Mouse (Mus musculus) telencephalon, adult 2 months (tissue): Measurements from ENCODE around the gene Ccdc34.
"Not testable (repeated sequence)": the region's sequence is repeated elsewhere in the genome, so short reads cannot be mapped to it uniquely, and the experiment has no call there.

Source experiments
- DNase-seq: peaks from one replicate; pipeline ENCODE4 v3.0.0-alpha.2; 2011; ENCODE audit warnings: low read depth, low spot score

Ccdc34 gene

GRCm38 (mm10) chr2:110077655-110078054, 60.0 kb downstream of the Ccdc34 start:
- no peak for DNase-seq

DNA sequence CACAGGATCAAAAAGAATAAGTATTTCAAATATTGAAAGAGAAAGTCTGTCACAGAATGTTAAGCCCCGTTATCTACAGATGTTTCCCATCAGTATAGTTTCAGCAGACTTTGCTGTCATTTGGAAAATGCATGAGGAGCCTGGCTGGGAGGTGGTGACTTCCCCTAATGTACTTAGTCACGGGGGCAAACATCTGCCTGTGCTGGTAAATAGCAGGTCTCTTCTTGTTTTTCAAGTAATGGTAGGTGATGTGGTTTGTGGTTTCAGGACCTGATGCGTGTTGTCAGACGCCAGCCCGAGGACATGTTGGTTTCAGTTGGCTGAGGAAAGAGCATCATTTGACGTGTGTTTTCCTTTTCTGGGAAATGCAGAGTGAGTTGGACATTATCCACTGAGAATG, 62.9 kb downstream of the Ccdc34 start:
- DNase-seq, result no peak

- no peak for DNase-seq
Measured at GRCm38 (mm10) chr2:110082975-110083374, 65.4 kb downstream of the Ccdc34 start.

- DNase-seq, result no peak
Measured at GRCm38 (mm10) chr2:110085701-110086143, 68.1 kb downstream of the Ccdc34 start.

GRCm38 (mm10) chr2:110114133-110114532, 96.5 kb downstream of the Ccdc34 start:
- no peak for DNase-seq

GRCm38 (mm10) chr2:110129396-110129795, 111.8 kb downstream of the Ccdc34 start:
- no peak for DNase-seq

DNA sequence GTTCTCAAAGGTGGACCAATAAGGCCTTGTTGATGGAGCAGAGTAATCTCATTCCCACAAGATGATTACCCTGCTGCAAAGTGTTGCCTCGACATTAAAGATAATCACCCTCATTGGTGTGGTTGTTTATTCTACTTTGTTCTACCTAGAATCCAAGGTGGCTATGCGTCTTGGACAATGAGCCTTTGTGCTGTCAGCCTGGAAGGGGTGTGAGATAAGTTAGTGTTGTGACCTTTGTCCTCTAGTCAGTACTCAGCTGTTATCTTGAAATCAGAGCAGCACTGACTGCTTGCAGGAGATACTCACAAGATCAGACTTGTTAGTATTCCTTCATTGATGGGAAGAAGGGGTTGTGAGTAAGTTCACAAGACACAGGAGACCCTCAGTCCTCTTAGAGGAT, 114.0 kb downstream of the Ccdc34 start:
- no peak for DNase-seq

DNA sequence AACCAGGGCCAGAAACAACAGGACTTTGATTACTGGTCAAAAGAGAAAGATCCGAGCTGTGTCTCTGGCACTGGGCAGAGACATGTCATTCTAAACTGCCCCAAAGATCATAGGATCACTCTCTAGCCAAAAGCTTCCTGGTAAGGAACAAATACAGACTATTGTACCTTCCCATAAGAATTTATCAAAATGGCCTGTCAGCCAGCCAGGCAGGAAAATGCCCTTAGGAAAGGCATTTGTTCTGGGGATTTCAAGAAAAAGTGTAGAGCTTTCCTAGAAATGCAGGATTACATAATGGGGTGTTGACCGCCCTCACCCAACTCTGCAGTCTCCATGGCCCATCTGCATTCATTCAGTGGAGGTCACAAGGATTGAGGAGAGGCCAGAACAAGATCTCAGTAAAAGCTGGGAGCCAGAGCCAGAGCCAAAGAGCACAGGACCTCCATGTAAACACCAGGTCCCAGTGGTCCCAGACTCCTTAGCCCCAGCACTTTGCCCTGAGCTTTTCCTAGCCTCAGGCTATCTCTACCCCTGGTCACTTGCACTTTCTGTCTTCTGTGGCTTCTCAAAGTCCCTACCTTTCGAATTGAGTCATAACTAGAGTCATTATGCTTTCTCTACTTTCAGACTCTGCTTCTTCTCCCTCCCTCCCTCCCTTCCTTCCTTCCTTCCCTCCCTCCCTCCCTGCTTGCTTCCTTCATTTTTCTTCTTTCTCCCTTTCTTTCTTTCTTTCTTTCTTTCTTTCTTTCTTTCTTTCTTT, 115.9 kb downstream of the Ccdc34 start:
- no peak for DNase-seq

GRCm38 (mm10) chr2:110134765-110135594, 117.4 kb downstream of the Ccdc34 start:
- no peak for DNase-seq

DNA sequence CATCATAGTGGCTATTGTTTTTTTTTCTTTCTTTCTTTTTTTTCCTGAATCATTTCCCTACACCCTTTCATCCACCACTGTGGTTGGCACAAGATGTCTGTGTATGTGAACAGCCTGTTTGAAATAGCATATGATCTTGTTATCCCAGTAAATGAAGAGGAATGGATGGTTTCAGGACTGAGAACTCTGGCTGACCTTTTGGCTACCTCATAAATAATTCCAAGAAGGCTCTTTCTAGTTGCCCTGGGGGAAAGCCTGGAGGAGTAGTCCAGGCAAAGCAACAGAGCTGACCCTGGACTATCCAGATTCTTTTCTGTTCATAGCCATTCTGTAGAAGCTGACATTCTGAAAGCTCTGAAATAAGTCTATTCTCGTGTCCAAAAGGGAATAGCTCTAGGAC, 119.7 kb downstream of the Ccdc34 start:
- no peak for DNase-seq

DNA sequence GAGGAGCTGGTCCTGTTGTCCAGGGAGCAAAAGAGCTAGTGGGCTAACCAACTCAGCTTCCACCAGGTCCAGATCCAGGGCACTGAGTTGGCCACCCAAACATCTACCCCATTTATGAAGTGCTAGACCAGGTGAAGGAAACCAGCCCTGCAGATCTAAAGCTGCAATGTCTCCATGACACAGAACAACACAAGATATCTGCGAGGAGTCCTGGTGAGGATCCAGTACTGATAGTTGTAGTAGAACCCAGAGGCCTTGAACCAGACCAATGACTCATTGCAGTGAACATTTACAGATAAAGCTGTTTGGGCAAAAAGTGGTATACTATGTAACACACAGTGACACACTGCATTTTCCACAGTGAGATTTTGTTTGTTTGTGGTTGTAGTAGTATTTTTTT, 120.5 kb downstream of the Ccdc34 start:
- no peak for DNase-seq

GRCm38 (mm10) chr2:110147980-110148379, 130.4 kb downstream of the Ccdc34 start:
- not testable (repeated sequence) for DNase-seq

GRCm38 (mm10) chr2:110149246-110149645, 131.6 kb downstream of the Ccdc34 start:
- no peak for DNase-seq

DNA sequence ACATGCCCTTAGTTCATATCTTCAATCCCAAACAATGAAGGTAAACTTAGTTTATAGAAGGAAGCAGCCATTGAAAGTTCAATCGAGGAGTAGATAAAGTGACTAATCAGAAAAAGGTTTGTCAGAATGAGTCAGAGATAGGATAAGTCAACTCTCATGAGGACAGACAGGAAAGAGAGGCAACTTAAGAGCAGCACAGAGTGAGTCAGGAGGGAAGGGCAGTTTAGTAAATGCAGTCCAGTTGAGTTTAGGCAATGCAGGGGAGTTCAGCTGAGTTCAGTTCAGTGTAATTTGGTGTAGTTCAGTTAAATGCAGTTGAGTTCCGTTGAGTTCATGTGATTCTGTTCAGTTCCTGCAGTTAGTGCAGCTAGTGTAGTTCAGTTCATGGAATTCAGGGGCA, 138.7 kb downstream of the Ccdc34 start:
- DNase-seq, result no peak

GRCm38 (mm10) chr2:110165003-110165402, 147.4 kb downstream of the Ccdc34 start:
- no peak for DNase-seq

GRCm38 (mm10) chr2:110167694-110168093, 150.1 kb downstream of the Ccdc34 start:
- DNase-seq, result no peak

- no peak for DNase-seq
Measured at GRCm38 (mm10) chr2:110168361-110168760, 150.7 kb downstream of the Ccdc34 start.

GRCm38 (mm10) chr2:110172456-110172855, 154.8 kb downstream of the Ccdc34 start:
- no peak for DNase-seq

DNA sequence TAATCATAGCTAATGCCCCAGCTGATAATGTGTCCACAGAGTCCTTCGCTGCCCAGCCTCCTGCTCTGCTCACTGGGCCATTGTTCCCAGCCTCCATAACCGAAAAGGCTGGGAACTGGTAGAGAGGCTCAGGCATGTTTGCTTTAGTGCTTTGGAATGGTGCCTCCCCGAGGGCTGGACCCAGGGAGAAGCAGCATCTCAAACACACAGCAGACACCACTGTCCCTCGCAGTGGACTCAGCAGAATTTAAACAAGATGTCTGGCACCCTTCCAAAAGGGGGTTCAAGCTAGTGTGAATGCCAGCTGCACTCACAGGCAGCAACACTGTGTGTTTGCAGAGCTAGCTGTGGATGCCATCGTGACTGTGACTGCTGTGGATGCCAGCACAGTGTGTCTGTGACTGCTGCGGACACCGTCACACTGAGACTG, 156.2 kb downstream of the Ccdc34 start:
- DNase-seq, result no peak

DNA sequence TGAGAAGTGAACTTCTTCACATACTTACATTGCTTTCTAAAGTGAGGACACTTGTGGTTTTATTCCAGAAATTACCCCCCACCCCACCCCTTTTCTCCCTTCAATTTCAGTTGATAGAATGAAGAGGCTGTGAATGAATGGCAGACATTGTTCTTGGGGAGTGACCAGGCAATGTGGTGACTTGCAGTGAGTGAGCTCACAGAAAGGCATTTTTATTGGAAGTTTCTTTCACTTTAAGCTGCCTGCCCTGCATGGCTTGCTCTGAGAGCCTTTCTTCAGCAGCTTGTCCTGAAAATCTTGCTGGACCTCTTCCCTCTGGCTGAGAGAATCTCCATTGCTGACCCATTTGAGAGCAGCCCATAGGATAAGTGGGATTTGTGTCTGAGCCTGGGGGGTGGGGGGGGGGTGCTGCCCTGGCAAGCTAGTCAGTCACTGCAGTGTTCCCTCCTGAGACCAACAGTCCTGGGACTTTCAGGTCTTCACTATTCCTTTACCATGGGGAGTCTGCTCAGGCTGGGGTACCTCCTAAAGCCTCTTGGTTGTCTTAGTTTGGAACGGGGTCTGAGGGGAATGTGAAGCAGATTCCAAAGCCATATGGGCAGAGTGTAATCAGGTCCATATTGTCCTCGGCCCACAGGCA, 159.3 kb downstream of the Ccdc34 start:
- no peak for DNase-seq

- no peak for DNase-seq
Measured at GRCm38 (mm10) chr2:110177406-110177805, 159.8 kb downstream of the Ccdc34 start.

GRCm38 (mm10) chr2:110177879-110178278, 160.3 kb downstream of the Ccdc34 start:
- DNase-seq, result no peak
